Mouse (Mus musculus) kidney, embryonic 14.5 days (tissue): ENCODE results near the gene Wdr70. TPM values are rescaled to one million over a fixed set of nuclear protein-coding genes. Genes with fewer than 3 reads are reported as not detected.
A peak's percentile ranks its signal among the peaks of the same experiment; 100 is the strongest.

Source experiments
- ATAC-seq: fragments of 200-750 bp; cut with Nextera tagmentation; 2 replicates; pipeline ENCODE4 v1.8.0; 2017; ENCODE audit warnings: moderate number of reproducible peaks, mild to moderate bottlenecking, moderate TSS enrichment, moderate library complexity; ENCODE audit not compliant: low FRiP score, low TSS enrichment
- H3K27ac ChIP-seq: fragments of 300-500 bp; sonication (generic); 2 replicates; pipeline ENCODE4 v1.5.1; 2014; ENCODE audit warnings: low read depth, mild to moderate bottlenecking, low read length, moderate library complexity, mixed read lengths
- H3K27me3 ChIP-seq: fragments of 300-500 bp; sonication (generic); 2 replicates; pipeline ENCODE4 v1.6.1; 2014; ENCODE audit warnings: mild to moderate bottlenecking, low read length; ENCODE audit not compliant: control insufficient read depth, insufficient read depth
- H3K36me3 ChIP-seq: fragments of 300-500 bp; sonication (generic); 2 replicates; pipeline ENCODE4 v1.6.1; 2014; ENCODE audit warnings: low read length, mixed read lengths; ENCODE audit not compliant: control insufficient read depth, insufficient read depth
- H3K4me1 ChIP-seq: fragments of 300-500 bp; sonication (generic); 2 replicates; pipeline ENCODE4 v1.6.1; 2014; ENCODE audit warnings: low read length, mixed read lengths; ENCODE audit not compliant: control insufficient read depth, insufficient read depth
- H3K4me2 ChIP-seq: fragments of 300-500 bp; sonication (generic); replicated peaks from 2 replicates; pipeline ENCODE4 v1.6.1; 2014; ENCODE audit warnings: low read depth, mild to moderate bottlenecking, low read length
- H3K4me3 ChIP-seq: fragments of 300-500 bp; sonication (generic); 2 replicates; pipeline ENCODE4 v1.5.1; 2014; ENCODE audit warnings: mild to moderate bottlenecking, low read length
- H3K9ac ChIP-seq: fragments of 300-500 bp; sonication (generic); 2 replicates; pipeline ENCODE4 v1.6.1; 2014; ENCODE audit warnings: low read depth, mild to moderate bottlenecking, low read length, moderate library complexity
- H3K9me3 ChIP-seq: fragments of 300-500 bp; sonication (generic); 2 replicates; pipeline ENCODE4 v1.6.1; 2016; ENCODE audit warnings: low read length; ENCODE audit not compliant: control insufficient read depth
- WGBS: fragments of 180-500 bp; shearing (Covaris S2); extraction: QIAGEN DNeasy Blood & Tissue Kit; methylation state at CpG from one replicate; pipeline ENCODE4 v1.1.7; 2014; 5-methylcytosine and 5-hydroxymethylcytosine counted together
- polyA plus RNA-seq: library from polyadenylated mRNA; unstranded; fragments of >200 nt; fragmentation: Nextera tagmentation; extraction: Ambion mirVana; gene quantifications from 2 replicates; pipeline ENCODE4 v1.2.1, GENCODE M21; 2014

Wdr70 gene
- polyA plus RNA-seq, 1 experiment from 2014 or later = 64.1 TPM

DNA sequence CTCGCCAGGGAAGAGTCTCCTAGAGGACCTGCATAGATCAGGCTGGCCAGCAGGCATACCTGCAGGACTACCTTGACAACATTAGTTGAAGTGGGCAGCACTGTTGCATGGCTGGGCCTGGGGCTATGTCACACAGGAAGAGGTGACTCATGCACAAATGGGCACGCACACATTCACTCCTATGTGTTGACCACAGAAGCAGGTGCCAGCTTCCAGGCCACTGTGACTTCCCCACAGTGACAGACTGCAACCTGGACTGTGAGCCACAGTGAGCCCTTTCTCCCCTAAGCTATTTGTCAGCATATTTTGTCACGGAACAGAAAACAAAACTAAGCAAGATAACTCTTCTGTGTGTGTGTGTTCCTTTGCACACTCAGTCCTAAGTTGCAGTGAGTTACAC lies 47.8 kb downstream of the Wdr70 start:
- H3K27me3 ChIP-seq = no peaks in the 10 kb centered on the region
- no peak overlapping the region for H3K4me2 ChIP-seq
- no peak overlapping the region for H3K27ac ChIP-seq
- no peak overlapping the region for H3K4me3 ChIP-seq
- H3K9me3 ChIP-seq = no peaks in the 10 kb centered on the region
- no peak for ATAC-seq
- H3K4me1 ChIP-seq = no peaks in the 10 kb centered on the region
- WGBS = 86% methylated on average over 3 of the region's 3 CpGs
- H3K9ac ChIP-seq = no peak overlapping the region
- peaks cover 3% of the 10 kb centered on the region; the same call in 1 of the 2 replicates for H3K36me3 ChIP-seq

DNA sequence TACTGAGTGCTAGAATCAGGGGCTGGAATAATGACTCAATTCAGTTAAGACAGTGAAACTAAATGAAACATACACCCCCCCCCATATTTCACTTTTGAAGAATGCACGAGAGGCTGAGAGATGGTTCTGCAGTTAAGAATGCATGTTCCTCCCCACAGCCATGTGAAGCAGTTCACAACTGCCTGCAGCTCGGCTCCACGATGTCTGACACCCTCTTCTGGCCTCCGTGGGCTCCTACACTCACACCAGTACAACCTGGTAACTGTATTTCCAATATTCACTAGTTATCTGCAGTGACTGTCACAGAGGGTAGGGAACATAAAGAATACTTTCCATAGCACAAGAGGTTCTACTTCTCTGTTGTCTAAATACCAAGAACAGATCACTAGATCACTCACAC lies 59.2 kb downstream of the Wdr70 start:
- Histone ChIP-seq H3K4me1 (no peaks in the 10 kb centered on the region), H3K27me3 (no peaks in the 10 kb centered on the region), H3K4me2 (no peak overlapping the region), H3K9me3 (no peaks in the 10 kb centered on the region), H3K36me3 (peaks cover 3% of the 10 kb centered on the region; the same call in 1 of the 2 replicates), H3K9ac (no peak overlapping the region), H3K27ac (no peak overlapping the region), H3K4me3 (no peak overlapping the region)
- WGBS = 79% methylated on average over 4 of the region's 4 CpGs
- ATAC-seq = no peak

DNA sequence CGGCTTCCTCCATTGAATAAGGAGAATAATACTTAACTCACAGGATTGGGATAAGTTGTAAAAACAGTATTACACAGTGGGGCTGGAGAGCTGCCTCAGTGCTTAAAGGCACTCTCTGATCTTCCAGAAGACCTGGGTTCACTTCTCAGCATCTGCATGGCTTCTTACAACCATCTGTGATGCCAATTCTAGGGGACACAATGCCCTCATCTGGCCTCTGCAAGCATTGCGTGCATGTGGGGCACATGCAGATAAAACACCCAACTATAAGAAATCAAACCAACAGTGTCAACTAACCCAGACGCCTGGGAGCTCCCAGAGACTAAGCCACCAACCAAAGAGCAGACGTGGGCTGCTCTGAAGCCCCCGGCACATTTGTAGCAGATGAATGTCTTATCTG lies 60.6 kb downstream of the Wdr70 start:
- no peak for ATAC-seq
- Histone ChIP-seq H3K4me2 (no peak overlapping the region), H3K36me3 (peaks cover 3% of the 10 kb centered on the region; the same call in 1 of the 2 replicates), H3K27me3 (no peaks in the 10 kb centered on the region), H3K9ac (no peak overlapping the region), H3K4me3 (no peak overlapping the region), H3K27ac (no peak overlapping the region), H3K9me3 (no peaks in the 10 kb centered on the region), H3K4me1 (no peaks in the 10 kb centered on the region)
- WGBS = 86% methylated on average over 5 of the region's 5 CpGs

DNA sequence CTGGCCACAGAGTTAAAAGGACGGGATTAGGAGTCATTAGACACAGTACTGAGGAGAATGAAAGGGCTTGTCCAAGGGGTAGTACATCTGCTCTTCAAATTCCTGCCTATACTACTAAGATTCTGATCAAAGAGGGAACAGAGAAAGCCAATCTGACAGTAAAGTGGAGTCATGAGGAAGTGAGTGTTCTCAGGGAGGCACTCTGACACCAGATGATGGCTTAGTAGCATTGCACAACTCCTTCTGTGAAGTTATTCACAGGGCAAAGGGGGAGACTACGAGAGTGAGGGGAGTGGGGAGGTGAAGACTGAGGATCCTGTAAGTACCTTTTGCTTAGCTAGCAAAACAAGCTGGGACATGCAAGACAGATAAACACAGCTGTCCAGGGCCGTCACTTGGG lies 61.2 kb downstream of the Wdr70 start:
- Histone ChIP-seq H3K9me3 (no peaks in the 10 kb centered on the region), H3K4me3 (no peak overlapping the region), H3K9ac (no peak overlapping the region), H3K27ac (no peak overlapping the region), H3K4me1 (no peaks in the 10 kb centered on the region), H3K27me3 (no peaks in the 10 kb centered on the region), H3K4me2 (no peak overlapping the region), H3K36me3 (peaks cover 3% of the 10 kb centered on the region; the same call in 1 of the 2 replicates)
- WGBS = 77% methylated on average over 3 of the region's 3 CpGs
- ATAC-seq = no peak

DNA sequence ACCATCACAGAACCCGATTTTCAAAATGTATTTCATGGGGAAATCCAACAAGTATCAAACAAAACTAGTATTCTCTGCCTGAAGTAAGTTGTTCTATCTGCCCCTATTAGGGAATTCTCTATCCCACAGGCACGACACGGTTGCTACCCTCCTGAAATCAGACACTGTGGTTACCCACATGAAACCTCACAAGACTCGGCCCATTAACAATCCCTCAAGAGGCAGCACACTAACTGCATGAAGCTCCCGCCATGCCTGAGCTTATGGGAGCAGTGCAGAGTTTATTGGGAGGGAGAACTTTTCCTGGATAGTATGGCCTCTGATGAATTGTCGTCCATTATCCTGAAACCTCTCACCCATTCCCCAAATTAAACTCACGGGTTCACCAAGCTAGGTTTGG lies 67.8 kb downstream of the Wdr70 start:
- no peaks in the 10 kb centered on the region for H3K9me3 ChIP-seq
- WGBS = 50% methylated on average over 7 of the region's 7 CpGs
- peak; percentile 85; the same call in 1 of the 2 replicates for ATAC-seq
- no peaks in the 10 kb centered on the region for H3K27me3 ChIP-seq
- H3K9ac ChIP-seq = no peak overlapping the region
- no peaks in the 10 kb centered on the region for H3K4me1 ChIP-seq
- no peak overlapping the region for H3K4me2 ChIP-seq
- H3K36me3 ChIP-seq = no peaks in the 10 kb centered on the region; the same call in 1 of the 2 replicates
- no peak overlapping the region for H3K27ac ChIP-seq
- no peak overlapping the region for H3K4me3 ChIP-seq

DNA sequence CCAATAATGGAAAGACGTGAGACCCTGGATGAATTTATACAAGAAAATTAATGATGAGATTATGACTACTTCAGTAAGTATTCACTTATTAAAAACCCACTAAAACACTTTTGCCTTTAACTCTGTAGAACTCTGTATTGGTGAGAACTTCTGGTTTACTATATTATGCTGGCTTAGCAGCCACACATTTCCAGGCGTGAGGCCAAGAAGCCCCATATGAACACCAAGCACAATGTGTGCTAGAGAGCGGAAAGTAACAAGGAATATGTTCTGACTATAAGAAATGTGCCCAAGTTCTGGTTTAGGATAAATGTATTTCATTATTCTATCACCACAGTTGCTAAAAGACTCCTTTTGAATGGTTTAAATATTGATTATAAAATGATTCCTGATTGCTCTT lies 68.4 kb downstream of the Wdr70 start:
- H3K27me3 ChIP-seq = no peaks in the 10 kb centered on the region
- no peak for ATAC-seq
- no peaks in the 10 kb centered on the region for H3K9me3 ChIP-seq
- no peaks in the 10 kb centered on the region for H3K4me1 ChIP-seq
- H3K4me3 ChIP-seq = no peak overlapping the region
- H3K9ac ChIP-seq = no peak overlapping the region
- H3K36me3 ChIP-seq = no peaks in the 10 kb centered on the region; the same call in 1 of the 2 replicates
- no peak overlapping the region for H3K4me2 ChIP-seq
- WGBS = 86% methylated on average over 3 of the region's 3 CpGs
- no peak overlapping the region for H3K27ac ChIP-seq

DNA sequence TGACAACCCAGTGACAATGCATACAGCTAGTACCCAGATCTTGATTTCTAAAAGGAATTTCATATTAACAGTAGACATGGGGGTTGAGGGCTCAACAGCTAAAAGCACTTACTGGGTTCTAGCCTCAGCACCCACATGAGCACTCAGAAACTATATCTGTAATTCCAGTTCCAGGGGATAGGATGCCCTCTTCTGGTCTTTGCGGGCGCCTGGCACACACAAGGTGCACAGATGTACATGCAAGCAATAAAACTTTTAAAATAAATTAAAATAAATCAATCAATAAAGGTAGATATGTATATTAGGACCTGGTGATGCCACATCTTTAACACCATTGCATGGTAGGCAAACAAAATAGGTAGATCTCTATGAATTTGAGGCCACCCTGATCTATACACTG lies 71.5 kb downstream of the Wdr70 start:
- Histone ChIP-seq H3K4me2 (no peak overlapping the region), H3K4me1 (no peaks in the 10 kb centered on the region), H3K27ac (no peak overlapping the region), H3K9me3 (no peaks in the 10 kb centered on the region), H3K36me3 (no peaks in the 10 kb centered on the region), H3K9ac (no peak overlapping the region), H3K4me3 (no peak overlapping the region), H3K27me3 (no peaks in the 10 kb centered on the region)
- WGBS = 93% methylated on average over 2 of the region's 2 CpGs
- ATAC-seq = no peak

DNA sequence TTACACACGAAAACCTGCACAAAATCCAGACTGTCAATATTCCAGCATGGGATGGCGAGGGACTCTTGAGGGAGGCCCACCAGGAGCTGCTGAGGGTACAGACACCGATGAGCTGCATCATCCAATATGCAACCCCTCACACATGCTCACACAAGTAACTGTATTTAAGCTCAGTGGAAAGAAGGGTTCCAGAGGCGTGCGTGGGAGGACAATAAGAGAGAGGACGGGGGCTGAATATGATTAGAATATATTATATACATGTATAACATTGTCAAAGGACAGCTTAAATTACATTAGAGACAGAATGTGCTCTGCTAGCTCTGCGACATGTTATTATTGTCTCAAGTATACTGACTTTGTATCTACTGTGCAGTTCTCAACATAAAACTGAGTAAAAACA lies 87.6 kb downstream of the Wdr70 start:
- no peak overlapping the region for H3K27ac ChIP-seq
- no peaks in the 10 kb centered on the region for H3K27me3 ChIP-seq
- H3K4me1 ChIP-seq = no peaks in the 10 kb centered on the region
- no peak overlapping the region for H3K4me2 ChIP-seq
- no peak overlapping the region for H3K9ac ChIP-seq
- WGBS = 83% methylated on average over 7 of the region's 7 CpGs
- H3K4me3 ChIP-seq = no peak overlapping the region
- ATAC-seq = no peak
- no peaks in the 10 kb centered on the region for H3K36me3 ChIP-seq
- H3K9me3 ChIP-seq = no peaks in the 10 kb centered on the region

DNA sequence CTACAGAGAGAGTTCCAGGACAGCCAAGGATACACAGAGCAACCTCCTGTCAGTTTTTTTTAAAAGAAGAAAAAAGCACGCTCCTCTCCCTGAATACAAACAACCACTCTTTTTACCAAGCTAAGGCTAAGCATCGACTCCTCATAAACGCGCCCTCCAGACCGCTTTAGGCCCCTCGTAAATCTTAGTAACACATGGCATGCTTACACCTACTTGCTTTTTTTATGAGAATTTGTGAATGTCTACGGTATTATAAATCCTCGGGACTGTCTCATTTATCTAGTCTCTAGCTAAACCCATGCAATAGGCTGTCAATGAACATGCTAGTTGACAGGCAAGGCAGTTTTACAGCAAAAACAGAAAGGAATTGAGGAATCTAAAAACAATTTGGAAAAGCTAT lies 91.6 kb downstream of the Wdr70 start:
- H3K4me3 ChIP-seq = no peak overlapping the region
- H3K9ac ChIP-seq = no peak overlapping the region
- no peaks in the 10 kb centered on the region for H3K27me3 ChIP-seq
- no peak overlapping the region for H3K4me2 ChIP-seq
- H3K36me3 ChIP-seq = no peaks in the 10 kb centered on the region
- H3K27ac ChIP-seq = no peak overlapping the region
- H3K9me3 ChIP-seq = no peaks in the 10 kb centered on the region
- 36% methylated on average over 8 of the region's 8 CpGs for WGBS
- no peaks in the 10 kb centered on the region for H3K4me1 ChIP-seq
- no peak for ATAC-seq

DNA sequence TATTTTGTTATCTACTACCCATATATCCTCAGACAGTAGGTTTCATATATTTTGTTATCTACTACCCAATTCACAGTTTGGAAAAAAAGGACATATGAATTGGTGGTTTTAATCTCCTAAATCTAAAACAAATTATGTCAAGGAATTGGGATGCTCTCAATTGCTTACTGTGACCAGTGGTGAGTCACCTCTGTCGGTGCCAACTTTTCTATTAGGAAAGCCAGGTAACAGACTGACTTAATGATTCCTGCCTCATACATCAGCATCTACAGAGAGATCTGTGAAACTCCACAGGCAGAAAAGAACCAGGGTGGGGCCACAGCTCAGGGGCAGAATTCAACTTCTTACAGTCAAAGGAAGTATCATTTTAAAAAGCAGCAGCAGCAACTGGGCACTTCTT lies 93.0 kb downstream of the Wdr70 start:
- Histone ChIP-seq H3K9ac (no peak overlapping the region), H3K27ac (no peak overlapping the region), H3K9me3 (no peaks in the 10 kb centered on the region), H3K4me3 (no peak overlapping the region), H3K36me3 (no peaks in the 10 kb centered on the region), H3K4me1 (no peaks in the 10 kb centered on the region), H3K4me2 (no peak overlapping the region), H3K27me3 (no peaks in the 10 kb centered on the region)
- 92% methylated on average over 1 of the region's 1 CpGs for whole genome bisulfite sequencing
- ATAC-seq = no peak
